Mouse (Mus musculus): ENCODE results near the gene BC034090.

BC034090 gene

DNA sequence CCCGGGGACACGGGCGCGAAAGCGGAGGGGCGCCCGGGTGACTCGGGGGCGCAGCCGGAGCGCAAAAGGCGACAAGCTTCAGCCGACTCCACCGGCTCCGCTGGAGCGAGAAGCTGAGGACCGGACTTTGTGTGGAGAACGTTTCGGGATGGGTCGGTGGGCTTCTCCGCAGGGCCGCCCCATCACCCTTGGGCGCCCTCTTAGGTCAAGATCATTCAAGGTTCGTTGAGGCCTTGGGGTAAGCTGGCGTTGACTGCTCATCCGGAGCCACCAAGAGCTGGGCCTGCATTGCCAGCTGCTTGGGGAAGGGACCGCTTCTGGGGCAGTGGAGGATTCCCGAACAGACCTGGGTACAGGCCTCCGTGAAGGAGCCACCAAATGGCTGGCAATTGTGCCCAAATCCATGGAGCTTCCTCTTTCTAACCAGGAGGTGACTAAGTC, 547 bp upstream of the BC034090 start:
- DNase-seq (ENCODE audit: low read depth, low spot score) = no peak

DNA sequence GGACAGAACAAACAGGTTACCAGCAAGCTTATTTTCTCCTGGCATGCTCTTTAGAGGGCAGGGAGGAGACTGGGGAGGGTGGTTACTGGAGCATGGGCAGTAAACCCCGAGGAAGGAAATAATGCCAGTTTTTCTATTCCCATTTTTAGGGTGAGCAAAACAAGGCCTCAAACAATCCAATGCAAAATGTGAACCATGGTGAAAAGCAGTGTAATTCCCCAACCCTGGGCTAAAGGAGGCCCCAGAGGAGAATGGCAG, 1.8 kb downstream of the BC034090 start:
- no peak for DNase-seq (ENCODE audit: low read depth, low spot score)

DNA sequence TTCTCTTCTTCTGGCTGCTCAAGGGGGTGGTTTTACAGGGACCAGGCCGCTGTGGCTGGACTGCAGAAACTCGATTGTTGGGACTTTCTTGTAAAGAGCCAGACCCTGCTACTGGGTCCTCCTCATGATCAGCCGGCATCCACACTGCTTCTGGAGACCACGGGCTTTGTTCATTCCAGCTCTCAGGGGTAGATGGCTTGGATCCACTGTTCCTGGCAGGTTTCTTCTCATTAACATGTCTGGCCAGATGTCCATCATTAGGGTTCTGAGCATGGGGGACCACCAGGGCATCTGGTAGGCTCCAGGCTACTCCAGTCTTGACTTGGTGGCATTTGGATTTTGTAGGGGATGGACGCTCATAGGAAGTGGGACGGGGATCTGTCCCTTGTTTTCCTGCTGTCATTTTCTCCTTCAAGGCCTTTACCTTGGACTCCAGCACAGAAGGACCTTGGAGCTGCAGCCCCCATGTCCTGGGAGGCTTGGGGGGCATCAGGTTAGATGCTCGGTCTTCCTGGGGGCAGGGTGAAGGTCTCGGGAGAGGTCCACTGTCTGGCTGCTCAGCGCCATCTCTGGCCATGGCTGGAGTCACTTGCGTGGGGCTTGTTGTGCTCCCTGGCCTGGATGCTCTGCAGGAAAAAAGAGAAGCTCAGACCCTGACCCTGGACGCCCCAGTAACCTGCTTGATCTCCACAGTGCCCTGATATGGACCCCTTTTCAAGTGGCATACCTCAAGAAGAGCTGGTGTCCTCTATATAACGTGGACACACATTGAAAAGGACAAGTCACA, 2.4 kb downstream of the BC034090 start:
- DNase-seq (ENCODE audit: low read depth, low spot score) = no peak

DNA sequence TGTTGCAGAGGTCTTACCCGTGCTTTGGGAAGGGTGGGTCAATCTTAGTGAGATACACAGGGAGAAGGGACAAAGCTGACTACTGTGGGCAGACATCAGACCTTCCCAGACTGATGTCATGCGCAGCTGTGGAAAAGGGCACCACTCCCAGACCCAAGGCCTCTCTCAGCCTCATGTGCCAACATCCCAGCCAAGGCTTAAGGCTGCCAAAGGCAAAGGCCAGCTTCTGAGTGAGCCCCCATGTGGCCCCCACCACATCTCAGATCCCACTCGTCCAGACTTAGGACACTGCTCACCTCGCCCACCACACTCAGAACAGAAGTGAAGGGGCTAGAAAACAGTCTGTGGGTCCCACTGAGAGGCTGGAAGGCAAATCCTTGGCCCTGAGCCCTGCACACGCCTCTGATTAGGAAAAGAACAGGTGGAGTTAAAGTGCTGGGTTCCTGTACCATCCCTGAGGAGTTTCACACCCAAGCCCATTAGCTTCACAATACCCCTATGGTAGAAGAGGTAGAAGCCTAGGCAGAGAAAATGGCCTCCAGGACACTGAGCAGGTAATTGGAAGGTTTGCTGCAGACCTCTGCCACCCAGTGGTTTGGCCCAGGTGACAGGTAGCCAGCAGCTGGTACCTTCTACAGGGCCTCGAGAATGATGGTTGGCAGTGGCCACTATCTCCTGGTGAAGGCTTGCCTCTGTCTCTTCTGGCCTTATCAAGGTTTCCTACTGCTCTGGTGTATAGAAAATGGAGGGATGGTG, 4.1 kb downstream of the BC034090 start:
- DNase-seq (ENCODE audit: low read depth, low spot score) = no peak

DNA sequence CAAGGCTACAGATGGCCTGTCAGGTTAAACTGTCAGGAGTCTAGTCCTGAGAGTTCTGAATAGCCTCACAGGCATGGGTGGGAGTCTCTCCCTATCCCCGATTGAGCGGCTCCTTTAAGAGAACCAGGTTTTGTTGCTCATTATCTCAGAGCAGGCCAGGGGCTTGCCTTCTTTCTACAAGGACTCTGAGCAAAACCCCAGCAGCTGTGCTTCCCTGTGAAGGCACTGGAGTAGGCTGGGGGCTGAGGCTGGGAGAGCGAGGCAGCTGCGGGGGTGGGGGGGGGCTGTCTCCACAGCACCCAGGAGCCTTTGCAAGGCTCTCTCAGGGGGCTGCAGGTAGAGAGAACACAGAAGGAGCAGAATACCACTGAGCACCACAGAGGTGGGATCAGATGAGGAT, 5.1 kb downstream of the BC034090 start:
- no peak for DNase-seq (ENCODE audit: low read depth, low spot score)

DNA sequence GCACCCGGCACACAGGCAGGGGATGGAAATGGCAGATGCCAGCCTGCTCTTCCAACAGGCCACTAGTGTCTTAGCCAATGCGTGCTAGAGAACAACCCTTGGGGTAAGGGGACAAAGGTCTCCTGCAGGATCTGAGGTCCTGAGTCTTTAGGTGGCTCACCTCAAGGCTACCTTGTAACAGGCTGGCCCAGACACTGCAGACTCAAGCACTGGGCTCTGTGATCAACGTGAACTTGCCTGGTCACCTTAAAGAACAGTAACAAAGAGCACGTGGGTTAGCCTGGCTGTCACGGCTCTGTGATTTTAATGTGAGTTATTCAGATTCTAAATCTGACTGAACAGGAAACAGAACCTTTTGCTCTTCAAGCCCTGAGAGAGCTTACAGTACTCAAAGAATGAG, 6.1 kb downstream of the BC034090 start:
- DNase-seq (ENCODE audit: low read depth, low spot score) = no peak

DNA sequence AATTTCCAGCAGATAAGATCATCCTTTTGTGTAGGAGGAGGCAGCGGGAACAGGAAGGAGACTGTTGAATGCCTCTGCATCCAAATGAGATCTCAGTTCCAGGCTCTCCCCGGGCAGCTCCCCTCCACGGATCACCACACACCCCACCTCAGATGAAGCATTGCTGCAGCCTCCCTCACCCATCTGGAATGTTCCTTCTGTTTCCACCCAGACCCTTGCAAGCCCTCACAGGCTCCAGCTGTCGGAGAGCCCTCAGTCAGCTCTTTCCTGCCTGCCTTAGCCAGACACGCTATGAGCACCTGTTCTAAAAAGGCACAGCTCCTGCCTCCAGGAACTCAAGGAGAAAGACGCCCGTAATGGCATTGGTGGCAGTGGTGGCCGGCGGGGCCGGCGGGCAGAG, 6.9 kb downstream of the BC034090 start:
- DNase-seq (ENCODE audit: low read depth, low spot score) = no peak

DNA sequence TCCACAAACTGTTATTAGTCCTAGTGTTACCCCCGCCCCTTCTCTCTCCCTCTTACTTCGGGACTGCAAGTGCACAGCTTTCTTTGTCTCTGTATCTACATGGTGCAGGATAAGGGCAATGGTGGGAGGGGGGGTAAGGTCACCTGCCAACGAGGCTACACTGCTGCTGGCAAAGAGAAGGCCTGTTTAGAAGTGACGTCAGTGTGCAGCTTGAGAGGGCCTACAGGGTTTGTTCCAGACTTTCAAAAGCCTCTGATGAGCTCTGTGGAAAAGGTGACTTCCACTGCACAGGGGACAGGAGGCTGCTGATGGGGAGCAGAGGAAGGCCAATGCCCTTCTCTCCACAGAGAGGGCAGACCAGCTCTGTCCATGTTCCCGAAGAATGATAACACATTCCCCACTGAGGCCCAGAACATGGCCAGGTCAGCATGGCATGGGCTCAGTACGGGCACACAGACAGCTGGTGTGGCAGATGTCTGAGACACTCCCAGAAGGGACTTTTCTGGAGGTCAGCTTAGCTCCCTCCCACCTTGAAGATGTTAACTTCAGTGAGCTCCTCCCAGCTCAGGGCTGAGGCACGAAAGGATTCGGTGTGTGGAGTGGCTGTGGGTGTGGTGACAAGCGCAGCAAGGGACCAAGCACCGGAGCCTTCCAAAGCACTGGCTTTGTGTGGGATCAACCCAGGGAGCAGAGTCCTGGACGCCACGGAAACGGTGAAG, 7.8 kb downstream of the BC034090 start:
- DNase-seq (ENCODE audit: low read depth, low spot score) = no peak

DNA sequence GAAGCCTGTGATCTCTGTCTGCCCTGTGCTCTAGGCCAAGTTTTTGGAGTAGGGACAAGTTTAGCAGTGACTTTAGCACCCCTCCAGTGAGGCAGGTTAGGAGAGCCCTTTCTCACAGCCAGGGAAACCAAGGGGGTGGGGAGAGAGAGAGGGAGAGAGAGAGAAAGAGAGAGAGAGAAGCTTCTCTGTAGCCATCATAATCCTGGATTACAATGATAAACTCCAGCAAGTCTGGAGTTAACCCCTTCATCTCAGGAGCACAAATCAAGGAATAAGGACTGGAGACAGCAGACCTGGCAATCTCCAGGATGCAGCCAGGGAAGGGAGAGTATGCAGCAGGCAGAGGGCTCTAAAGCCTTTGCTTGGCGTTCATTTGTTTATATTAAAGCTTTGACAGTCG, 8.6 kb downstream of the BC034090 start:
- no peak for DNase-seq (ENCODE audit: low read depth, low spot score)

DNA sequence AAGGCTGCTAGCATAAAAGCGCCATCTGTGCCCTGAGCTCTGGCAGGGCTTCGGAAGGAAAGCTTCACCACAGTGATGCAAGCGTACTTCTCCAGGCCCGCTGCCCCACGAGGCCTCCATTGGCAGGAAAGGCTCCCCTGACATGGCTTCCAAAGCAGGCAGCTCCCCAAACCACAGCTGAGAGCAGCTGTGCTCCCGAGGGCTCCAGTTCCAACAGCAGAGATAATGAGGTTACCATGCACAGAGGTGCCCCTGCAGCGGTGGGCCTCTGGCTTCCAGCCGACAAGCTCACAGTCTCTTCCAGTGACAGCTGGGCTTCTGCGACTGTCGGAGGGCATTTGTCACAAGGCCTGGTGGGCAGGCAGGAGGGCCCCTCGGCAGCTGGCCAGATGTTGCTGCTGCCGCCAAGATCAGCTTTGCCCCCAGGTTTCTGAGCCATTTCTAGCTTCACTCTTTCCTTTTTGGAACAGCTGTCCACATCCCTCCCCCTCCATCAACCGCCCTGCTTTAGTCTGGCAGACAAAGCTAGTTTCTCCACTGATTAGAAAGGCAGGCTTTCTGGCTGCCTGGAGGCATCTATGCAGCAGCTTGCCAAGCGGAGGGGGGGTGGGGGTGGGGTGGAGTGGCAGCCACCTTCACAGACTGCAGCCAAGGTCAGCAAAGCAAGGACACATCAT, 10.2 kb downstream of the BC034090 start:
- DNase-seq (ENCODE audit: low read depth, low spot score) = no peak

DNA sequence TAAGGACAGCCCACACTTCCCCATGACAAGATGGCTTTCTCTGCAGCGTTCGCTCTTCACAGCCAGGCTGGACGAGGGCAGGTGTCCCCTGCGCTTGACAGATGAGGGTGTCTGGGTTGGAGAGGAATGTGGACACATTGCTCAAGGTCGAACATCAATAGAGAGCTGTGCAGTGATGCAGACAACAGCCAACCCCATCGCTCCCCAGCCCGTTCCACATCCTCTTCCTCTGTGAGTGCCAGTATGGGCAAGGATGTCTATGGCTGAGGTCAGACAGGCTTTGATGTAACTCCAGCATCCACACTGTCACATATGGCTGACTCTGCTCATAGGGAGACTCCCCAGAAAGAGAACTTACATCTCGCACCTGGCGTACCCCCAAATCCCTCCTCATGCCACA, 10.9 kb downstream of the BC034090 start:
- no peak for DNase-seq (ENCODE audit: low read depth, low spot score)

DNA sequence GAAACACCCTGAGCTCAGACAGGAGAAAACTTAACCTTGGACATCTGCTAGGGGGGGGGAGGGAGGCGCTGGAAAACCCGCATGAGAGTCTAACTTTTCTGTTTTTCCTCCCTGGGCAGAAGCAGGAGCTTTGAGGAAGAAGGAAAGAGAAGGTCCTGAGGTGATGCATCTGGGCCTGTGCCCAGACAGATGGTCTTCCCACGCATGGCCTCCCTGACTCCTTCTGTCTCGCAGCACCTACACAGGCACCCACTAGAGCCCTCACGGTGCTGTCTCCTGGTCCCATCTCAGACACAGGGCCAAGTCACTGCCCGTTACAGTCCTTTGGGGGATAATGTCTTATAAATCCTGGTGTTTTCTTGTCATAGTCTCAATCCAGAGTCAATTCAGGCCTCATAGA, 11.5 kb downstream of the BC034090 start:
- DNase-seq (ENCODE audit: low read depth, low spot score) = no peak

DNA sequence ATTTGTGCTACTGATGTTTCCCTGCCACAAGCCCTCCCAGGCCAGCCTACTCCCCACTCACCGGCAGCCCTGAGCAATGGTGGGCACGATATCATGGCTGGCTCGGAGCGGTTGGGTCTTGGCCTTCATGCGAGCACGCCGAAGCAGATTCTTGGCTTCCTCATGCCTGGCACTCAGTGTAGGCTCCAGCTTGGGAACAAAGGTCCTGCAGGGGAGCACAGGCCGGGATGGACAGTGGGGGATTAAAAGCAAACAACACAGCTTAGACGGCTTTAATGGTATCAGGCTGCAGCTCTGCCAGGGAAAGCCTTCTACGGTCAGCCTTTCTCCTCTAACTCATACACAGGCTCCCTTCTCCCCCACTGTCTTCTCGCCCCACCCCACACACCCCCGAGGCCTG, 11.9 kb downstream of the BC034090 start:
- no peak for DNase-seq (ENCODE audit: low read depth, low spot score)

DNA sequence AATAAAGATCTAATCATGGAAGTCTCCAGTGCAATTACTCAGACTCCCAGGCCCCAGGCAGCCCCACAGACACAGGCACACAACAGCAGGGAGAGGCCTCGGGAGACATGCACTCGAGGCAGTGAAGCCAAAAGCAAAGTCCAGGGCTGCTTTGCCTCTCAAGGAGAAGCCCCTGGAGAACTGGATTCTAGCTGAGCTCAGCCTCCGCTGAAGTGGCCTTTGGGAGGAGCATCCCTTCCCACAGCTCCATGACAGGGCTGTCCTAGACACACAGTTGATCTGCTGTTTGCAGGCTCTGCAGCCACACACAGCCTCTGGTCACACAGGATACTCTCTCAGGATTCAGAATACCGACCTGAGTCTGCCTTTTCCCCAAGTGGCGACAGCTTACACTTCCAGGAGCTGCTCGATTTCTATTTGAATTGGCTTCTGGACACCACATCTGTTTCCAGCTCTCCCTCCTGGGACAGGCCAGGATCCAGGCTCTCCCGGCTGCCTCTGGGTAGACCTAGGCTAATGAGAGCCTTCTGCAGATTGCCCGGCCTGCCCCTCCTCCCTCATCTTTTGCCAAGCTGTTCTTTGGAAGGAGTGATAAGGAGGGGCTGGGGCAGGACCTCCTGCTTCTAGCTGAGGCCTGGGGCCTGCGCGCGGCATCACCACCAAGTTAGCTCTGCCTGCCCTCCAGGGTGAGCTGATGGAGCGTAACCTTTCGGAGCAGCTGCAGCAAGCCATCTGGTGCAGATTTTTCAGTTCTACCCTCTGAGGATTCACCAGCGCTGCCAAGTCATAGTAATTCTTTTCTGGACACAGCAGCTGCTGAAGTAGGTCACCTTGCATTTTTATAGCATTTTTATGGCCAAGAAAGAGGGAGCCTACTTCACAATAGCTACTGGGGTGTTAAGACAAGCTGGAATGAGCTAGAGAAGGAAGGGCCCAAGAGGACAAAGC, 14.5 kb downstream of the BC034090 start:
- no peak for DNase-seq (ENCODE audit: low read depth, low spot score)

DNA sequence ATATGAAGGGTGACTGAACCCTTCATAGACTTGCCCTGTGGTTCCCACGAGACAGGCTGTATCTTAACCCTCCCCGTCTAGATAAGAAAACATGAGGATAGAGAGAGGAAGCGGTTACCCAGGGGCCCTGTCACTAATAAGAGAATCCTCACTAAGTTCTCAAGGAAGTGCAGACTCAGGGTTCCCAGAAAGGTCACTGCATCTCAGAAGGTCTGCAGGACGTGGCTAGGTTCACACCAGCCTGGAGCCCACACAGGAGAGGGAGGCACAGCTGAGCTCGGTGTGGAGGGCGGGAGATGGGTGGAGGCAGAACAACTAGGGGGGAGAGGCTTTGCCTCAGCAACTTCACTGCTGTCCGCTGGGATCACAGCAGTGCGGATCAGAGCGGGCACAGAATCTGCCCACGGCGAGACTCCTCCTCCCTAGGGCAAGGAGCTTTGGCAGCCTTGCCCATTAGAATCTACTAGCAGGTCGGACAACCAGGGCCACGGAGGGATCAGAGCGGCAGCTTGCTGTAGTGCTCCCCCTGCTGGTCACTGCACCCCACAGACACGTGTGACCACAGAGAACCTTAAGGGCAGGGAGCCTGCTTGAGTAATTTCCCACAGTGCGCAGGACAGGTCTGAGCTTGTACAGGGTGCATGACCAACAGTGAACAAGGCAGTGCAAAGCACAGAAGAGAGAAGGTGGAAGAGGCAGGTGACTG, 20.2 kb downstream of the BC034090 start:
- DNase-seq (ENCODE audit: low read depth, low spot score) = peak; percentile 68

DNA sequence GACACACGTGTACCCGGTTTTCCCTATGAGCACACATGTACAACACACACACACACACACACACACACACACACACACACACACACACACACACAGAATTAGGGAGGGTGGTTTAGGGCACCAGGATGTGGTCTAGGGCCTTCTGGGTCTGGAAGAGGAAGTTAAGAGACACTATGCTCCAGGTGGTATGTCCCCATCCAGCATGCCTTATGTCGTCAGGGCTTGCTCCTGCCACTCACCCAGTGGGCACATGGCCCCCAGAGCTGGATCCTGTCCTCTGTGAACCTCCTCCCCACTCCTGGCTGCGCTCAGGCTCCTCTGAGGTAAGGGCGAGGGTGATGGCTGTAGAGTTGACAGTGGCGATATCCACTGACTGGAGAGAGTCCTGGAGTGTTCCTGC, 21.2 kb downstream of the BC034090 start:
- no peak for DNase-seq (ENCODE audit: low read depth, low spot score)

DNA sequence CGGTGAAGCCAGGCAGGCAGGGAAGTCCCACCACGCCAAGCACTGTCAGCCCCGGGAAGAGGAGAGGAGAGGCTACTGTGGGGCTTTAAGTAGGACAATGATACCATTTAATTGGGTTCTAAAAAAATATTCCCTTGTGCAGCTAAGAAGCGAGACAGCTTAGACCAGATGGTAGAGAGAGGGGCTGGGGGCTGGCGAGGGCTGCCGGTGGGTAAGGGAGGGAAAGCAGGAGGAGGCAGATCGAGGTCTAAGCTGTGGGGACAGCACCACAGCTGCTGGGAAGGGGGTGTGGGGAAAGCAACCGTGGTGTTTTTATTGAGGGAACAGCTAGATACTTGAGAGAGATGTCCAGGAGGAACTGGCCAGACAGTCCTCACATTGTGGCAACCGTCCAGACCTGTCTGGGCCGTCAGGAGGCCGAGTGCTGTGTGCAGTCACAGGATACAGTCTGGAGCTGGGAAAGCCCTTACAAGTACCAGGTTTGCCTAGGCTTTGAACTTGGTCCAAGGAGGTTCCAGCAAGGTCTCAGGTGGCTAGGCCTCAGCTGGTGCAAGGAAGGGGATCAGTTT, 22.1 kb downstream of the BC034090 start:
- no peak for DNase-seq (ENCODE audit: low read depth, low spot score)

DNA sequence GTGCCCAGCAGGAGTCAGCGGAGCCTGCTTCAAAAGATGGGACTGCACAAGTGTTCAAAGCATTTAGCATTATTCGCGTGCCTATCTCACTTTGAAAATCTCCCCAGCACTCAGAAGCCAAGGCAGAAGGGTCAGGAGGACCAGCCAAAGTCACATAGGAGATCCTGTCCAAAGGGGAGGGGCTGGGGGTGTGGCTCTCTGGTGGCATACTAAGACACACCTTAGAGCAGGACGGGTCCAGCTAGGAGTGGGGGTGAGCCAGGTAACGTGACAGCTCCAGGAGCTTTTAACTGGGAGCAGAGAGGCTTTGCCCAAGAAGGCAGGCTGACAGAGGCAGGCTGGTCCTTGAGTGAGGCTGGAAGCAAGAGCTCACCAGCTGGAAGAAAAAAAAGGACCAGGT, 25.3 kb downstream of the BC034090 start:
- DNase-seq (ENCODE audit: low read depth, low spot score) = no peak

DNA sequence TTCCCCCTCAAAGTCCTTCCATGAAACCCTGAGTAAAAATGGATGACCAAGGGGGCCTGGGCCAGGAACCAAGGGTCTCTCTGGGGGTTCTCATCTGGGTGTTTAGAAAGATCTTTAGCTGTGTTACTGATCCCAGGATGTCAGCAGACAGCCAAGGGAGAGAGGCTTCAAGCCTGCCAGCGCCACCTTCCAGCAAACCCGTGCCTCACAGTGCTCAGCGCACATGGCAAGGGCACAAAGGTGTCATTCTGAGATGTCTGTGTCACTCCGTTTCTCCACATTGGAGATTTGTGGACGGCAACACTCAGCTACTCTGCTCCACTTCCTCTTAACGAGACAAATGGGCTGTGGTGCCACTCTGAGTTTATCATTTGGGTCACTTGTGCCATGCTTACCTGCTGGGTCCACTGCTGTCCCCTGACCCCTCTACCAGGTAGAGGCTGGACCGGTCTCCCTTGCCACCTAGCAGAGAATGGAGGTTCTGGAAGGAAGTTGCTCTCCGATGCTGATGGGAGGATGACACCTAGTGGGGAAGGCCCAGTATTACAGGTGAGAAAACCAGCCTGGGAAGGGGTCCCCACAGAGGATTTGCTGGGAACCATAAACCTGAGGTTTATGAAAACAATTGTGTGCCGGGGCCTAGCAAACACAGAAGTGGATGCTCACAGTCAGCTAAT, 26.2 kb downstream of the BC034090 start:
- no peak for DNase-seq (ENCODE audit: low read depth, low spot score)

DNA sequence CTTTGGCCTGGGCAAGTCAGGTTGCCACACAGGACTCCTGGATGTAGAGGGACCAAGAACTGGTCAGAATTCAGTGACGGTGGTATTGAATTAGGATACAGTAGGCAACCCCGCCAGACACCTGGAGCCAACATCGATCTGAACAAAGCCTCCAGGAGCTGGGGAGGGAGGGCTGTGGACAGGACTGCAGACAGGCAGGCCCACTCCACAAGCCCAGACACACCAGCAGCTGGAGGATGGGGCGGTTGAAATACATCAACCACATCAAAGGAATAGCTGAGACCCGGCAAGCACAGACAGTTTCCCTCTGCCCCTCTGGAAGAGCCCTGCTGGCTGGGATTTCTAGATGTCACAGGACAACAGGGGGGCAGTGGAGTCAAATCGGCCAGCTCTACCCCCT, 27.4 kb downstream of the BC034090 start:
- DNase-seq (ENCODE audit: low read depth, low spot score) = no peak

Data from embryo, embryonic 11.5 days (tissue).